Mouse (Mus musculus): ENCODE data around the gene Prkar1b.
A peak's percentile ranks its signal among the peaks of the same experiment; 100 is the strongest.

Gene Prkar1b

DNA sequence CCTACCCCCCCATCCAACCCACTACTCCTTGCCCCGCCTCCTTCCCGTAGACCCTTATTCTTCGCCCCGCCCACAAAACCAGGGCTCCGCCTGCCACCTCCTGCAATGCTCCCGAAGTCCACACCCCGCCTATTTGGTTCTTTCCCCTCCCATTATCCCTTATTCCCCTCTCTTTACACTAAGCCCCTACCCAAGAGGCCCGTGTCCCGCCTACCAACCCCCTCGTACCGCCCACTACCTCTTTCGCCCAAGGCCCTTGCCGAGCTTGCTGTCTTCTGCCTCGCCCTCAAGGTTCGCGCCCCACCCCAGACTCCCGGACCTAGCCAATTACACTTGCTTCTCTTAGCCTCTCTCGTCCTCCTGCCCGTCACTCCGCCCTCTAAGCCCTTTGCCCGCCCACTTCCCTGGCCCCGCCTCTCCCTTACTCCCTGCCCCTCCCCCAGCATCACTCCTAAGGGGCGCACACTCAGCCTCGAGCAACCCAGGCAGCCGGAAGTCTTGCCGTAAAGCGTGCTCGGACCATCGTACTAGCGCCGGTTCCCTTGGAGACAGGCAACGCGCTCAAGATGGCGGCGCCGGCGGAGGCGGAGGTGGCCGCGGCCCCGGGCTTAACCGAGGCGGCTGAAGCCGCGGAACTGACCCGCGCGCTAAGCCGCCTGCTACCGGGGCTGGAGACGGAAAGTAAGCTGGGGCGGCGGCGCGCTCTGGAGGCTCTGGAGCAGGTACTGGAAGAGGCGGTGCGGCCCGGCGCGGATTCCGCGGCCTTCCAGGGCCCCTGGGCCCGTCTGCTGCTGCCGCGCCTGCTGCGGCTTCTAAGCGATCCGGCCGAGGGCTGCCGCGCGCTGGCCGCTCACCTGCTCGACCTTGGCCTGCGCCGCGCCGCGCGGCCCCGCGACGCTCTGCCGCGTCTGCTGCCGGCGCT, at the start of gene Prkar1b, which contains the start of gene Dnaaf5:
Prkar1b (minus strand) TSS at position 321 of the 922 bp plus-strand sequence.
Dnaaf5 (plus strand) TSS at position 543 of the 922 bp plus-strand sequence.
- DNase-seq (ENCODE audit: low spot score in 2 of 2) = peak; percentile 88 to 97

GRCm38 (mm10) chr5:139199636-139199994, 49.8 kb upstream of the Prkar1b start:
- DNase-seq (ENCODE audit: low spot score in 2 of 2) = no peak

DNA sequence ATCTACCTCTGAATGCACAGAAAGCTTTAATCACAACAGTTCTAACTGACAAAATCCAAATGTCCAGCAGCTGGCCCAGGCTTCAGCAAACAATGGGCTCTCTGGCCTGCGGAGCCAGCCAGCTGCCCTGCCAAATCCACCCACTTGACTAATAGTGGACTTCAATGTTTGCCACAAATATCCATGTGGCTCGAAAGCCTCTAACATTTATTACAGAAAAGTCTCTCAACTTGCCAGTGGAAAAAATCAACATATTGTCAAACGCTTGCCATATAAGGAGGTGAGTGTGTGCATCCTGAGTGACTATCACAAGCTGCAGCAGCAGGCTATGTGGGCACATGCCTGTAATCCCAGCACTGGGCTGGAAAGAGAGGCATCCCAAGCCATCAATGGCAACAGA, 49.0 kb upstream of the Prkar1b start:
- peak in 1 of 2 experiments; percentile 38 for DNase-seq (ENCODE audit: low spot score in 2 of 2)

DNA sequence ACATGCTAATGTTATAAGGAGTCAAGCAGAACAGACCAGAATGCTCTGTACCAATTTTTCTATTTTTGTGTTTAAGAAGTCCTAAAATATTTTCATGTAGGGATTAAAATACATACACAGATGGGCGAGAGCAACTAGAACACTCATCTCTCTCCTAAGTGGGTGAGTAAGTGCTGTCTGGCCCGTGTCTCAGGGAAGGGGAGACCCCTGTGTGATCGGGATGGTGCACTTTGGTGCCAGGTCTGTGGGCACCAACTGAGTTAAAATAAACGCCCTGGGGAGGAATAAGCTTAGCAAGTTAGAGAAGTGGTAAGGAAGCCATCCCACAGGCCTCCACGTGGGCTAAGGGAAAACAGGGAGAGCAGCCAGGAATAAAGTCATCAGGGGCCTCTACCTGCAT, 41.2 kb upstream of the Prkar1b start:
- no peak for DNase-seq (ENCODE audit: low spot score in 2 of 2)

GRCm38 (mm10) chr5:139189726-139190125, 39.9 kb upstream of the Prkar1b start:
- DNase-seq (ENCODE audit: low spot score in 2 of 2) = no peak

- no peak for DNase-seq (ENCODE audit: low spot score in 2 of 2)
These were observed 35.1 kb upstream of the Prkar1b start for GRCm38 (mm10) chr5:139184897-139185296.

DNA sequence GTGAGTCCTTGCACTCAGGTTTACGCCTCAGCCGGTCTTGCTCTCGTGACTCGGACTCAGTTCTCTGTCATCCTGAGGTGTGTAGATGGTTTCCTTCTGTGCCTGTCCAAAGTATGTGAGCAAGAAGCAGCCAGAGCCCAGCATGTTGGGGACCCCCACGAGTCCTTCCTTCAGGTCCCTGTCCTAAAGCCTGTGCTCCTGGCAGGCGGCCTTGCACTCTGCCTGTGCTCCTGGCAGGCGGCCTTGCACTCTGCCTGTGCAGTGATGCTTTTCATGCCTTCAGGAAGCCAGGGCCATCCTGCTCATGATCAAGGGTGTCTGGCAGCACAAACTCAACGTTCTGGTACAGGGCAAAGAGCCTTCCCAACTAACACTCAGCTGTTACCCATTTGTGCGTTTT, 33.8 kb upstream of the Prkar1b start:
- DNase-seq (ENCODE audit: low spot score in 2 of 2) = no peak

GRCm38 (mm10) chr5:139183131-139183530, 33.3 kb upstream of the Prkar1b start:
- DNase-seq (ENCODE audit: low spot score in 2 of 2) = no peak

DNA sequence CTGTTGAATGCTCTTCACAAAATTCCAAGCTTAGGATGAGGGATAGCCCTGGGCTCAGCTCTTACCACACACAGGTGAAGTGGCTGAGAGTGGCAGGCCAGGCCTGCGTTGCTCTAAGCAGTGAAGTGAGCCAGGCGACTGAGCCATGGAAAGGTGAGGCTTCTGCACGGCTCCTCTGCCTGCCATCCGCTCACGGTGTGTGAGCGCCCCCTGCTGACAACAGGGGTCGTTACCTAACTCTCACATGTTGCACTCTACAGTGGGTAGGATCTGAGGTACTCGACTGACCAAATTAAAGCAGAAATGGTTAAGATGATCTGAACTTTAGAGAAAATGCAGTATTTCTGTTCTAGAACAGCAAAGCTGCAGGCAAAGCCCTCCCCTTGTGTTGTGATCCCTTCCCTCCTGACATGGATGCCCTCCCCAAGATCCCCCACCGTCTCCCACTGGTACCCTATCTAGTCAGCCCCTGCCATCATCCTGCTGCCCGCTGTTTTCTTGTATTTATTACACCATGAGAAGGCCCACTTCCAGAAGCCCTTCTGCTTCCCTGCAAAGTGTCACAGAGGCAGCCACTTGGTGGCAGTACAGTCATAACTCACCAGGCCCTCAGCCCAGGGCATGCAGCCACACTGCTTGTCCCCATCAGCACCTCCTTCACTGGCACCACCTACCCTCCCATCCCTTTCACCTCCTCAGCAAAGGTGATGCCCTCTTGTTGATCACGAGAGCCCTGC, 29.3 kb upstream of the Prkar1b start:
- DNase-seq (ENCODE audit: low spot score in 2 of 2) = peak; percentile 69 to 90

GRCm38 (mm10) chr5:139174556-139175547, 25.1 kb upstream of the Prkar1b start:
- no peak for DNase-seq (ENCODE audit: low spot score in 2 of 2)

DNA sequence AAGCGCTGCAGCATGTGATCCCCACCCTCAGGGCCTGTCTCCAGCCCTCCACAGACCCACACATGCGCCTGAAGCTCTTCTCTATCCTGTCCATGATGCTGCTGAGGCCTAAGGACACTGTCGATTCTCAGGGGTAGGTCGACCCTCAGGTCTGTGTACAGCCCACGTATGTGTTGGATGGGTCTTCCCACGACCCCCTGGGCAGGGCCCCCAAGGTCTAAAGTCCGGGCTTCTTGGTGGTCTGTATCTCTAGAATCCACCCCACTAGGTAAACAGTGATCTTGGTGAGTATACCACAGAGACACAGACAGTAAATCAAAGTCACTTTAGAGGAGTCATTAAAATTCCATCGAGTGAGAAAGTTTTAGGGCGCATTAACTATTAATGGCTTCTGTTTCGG, 24.3 kb upstream of the Prkar1b start:
- DNase-seq (ENCODE audit: low spot score in 2 of 2) = no peak

DNA sequence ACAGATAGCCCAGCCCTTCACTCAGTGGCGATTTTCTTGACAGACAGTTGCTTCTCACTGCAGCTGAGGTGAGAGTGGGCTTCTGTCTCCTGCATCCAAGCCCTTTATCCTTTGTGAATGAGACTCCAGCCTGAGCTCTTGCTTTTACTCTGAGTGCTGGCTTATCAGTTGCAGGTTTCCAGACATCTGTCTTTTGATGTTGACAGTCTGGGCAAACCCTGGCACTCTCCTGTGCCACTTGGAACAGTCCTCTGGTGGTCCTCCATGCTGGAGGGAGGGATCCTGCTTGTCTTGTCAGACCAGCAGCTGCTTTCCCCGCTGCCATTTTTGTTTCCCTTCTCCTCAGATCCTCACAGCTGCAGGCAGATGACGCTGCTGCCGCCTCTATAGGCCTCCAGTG, 22.1 kb upstream of the Prkar1b start:
- DNase-seq (ENCODE audit: low spot score in 2 of 2) = no peak

- DNase-seq (ENCODE audit: low spot score in 2 of 2) = no peak
These were observed 17.7 kb upstream of the Prkar1b start for GRCm38 (mm10) chr5:139167548-139167947.

- DNase-seq (ENCODE audit: low spot score in 2 of 2) = peak in 1 of 2 experiments; percentile 50
These were observed 17.1 kb upstream of the Prkar1b start for GRCm38 (mm10) chr5:139166781-139167361.

- DNase-seq (ENCODE audit: low spot score in 2 of 2) = peak in 1 of 2 experiments; percentile 38
These were observed 11.8 kb upstream of the Prkar1b start for GRCm38 (mm10) chr5:139161632-139162031.

GRCm38 (mm10) chr5:139160899-139161298, 11.1 kb upstream of the Prkar1b start:
- no peak for DNase-seq (ENCODE audit: low spot score in 2 of 2)

DNA sequence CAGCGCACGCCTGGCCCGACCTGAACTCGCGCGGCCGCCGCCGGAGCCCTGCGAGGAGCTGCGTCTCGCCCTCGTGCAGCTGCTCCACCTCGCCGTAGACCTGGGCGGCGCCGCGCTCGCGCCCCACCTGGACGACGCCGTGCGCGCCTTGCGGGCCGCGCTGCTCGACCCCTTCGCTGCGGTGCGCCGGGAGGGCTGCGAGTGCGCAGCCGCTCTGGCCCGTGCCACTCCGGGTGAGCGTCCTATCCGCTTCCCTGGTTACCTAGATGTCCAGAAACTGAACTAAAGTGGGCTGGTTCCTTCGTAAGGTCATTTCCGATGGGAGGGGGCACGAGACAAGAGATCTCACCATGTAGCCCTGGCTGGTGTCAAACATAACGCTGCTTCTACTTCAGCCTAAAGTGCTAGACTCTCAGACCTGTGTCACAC, 816 bp upstream of the Prkar1b start:
- peak; percentile 28 to 61 for DNase-seq (ENCODE audit: low spot score in 2 of 2)

DNA sequence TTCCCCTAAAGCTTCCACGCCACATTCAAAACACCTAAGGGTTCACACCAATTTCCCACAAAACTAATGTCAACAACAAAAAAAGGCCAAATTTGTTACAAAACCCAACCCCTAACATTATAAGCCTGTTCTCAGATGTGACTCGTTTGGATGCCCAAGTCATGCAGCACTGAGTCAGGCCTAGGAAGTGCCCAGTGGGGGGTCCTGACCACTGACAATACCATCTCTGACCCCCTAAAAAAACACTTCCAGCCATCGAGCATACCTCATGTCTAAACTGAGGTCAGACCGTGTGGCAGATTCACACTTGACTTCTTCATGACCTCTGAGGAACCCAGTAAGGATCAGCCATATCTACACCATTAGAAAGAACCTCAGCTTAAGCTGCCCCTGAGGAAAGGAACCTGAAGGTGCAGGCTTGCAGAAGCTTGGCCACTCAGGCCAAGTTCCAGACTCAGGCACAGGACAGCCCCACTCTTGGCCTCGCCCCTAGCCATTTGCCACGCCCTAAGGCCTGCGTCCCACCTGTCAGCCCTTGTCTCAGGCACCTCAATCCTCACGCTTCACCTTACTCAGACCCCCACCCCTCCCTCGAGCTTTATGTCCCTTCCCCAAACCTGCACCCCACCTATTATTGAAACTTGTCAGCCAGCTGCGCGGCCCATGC, 662 bp downstream of the Prkar1b start:
- no peak for DNase-seq (ENCODE audit: low spot score in 2 of 2)

- DNase-seq (ENCODE audit: low spot score in 2 of 2) = no peak
These were observed 2.4 kb downstream of the Prkar1b start for GRCm38 (mm10) chr5:139147178-139148078.
